Mouse (Mus musculus) hindbrain, embryonic 11.5 days (tissue): ENCODE results near the gene Kcnf1. TPM values are rescaled to one million over a fixed set of nuclear protein-coding genes. Genes with fewer than 3 reads are reported as not detected.
A peak's percentile ranks its signal among the peaks of the same experiment; 100 is the strongest.

Experiments
- ATAC-seq: fragments of 200-750 bp; cut with Nextera tagmentation; 2 replicates; pipeline ENCODE4 v1.8.0; 2017; ENCODE audit warnings: mild to moderate bottlenecking, moderate TSS enrichment, moderate library complexity; ENCODE audit not compliant: low FRiP score
- DNase-seq: peaks from one replicate; pipeline ENCODE4 v3.0.0-alpha.2; 2015; ENCODE audit warnings: low spot score
- H3K27ac ChIP-seq: fragments of 300-500 bp; sonication (generic); 2 replicates; pipeline ENCODE4 v1.5.1; 2014; ENCODE audit warnings: mild to moderate bottlenecking, low read depth, low read length
- H3K27me3 ChIP-seq: fragments of 300-500 bp; sonication (generic); 2 replicates; pipeline ENCODE4 v1.6.1; 2014; ENCODE audit warnings: mild to moderate bottlenecking, low read length, moderate library complexity, mixed read lengths; ENCODE audit not compliant: control insufficient read depth, insufficient read depth
- H3K36me3 ChIP-seq: fragments of 300-500 bp; sonication (generic); 2 replicates; pipeline ENCODE4 v1.6.1; 2014; ENCODE audit warnings: mild to moderate bottlenecking, low read length, moderate library complexity, mixed read lengths; ENCODE audit not compliant: control insufficient read depth, insufficient read depth
- H3K4me1 ChIP-seq: fragments of 300-500 bp; sonication (generic); replicated peaks from 2 replicates; pipeline ENCODE4 v1.6.1; 2014; ENCODE audit warnings: low read length, mixed read lengths; ENCODE audit not compliant: control insufficient read depth, insufficient read depth
- H3K4me2 ChIP-seq: fragments of 300-500 bp; sonication (generic); replicated peaks from 2 replicates; pipeline ENCODE4 v1.6.1; 2014; ENCODE audit warnings: mild to moderate bottlenecking, low read depth, low read length
- H3K4me3 ChIP-seq: fragments of 300-500 bp; sonication (generic); 2 replicates; pipeline ENCODE4 v1.5.1; 2014; ENCODE audit warnings: low read depth, low read length
- H3K9ac ChIP-seq: fragments of 300-500 bp; sonication (generic); 2 replicates; pipeline ENCODE4 v1.6.1; 2014; ENCODE audit warnings: low read depth, low read length
- H3K9me3 ChIP-seq: fragments of 300-500 bp; sonication (generic); 2 replicates; pipeline ENCODE4 v1.6.1; 2016; ENCODE audit warnings: low read length; ENCODE audit not compliant: control insufficient read depth
- WGBS: fragments of 180-500 bp; shearing (Covaris S2); extraction: QIAGEN DNeasy Blood & Tissue Kit; methylation state at CpG from one replicate; pipeline ENCODE4 v1.1.7; 2014; 5-methylcytosine and 5-hydroxymethylcytosine counted together
- polyA plus RNA-seq: library from polyadenylated mRNA; unstranded; fragments of >200 nt; fragmentation: Nextera tagmentation; extraction: Ambion mirVana; gene quantifications from 2 replicates; pipeline ENCODE4 v1.2.1, GENCODE M21; 2014

Gene Kcnf1
- polyA plus RNA-seq, 1 experiment from 2014 or later, result 0.28 TPM

GRCm38 (mm10) chr12:17198621-17199020 is 21.9 kb upstream of the Kcnf1 start:
- Histone ChIP-seq H3K27me3 (no peaks in the 10 kb centered on the region), H3K27ac (no peak overlapping the region), H3K9ac (no peak overlapping the region), H3K9me3 (no peaks in the 10 kb centered on the region), H3K36me3 (no peaks in the 10 kb centered on the region), H3K4me1 (no peaks in the 10 kb centered on the region), H3K4me3 (no peak overlapping the region), H3K4me2 (no peak overlapping the region)
- WGBS, result 97% methylated on average over 5 of the region's 5 CpGs
- no peak for ATAC-seq
- no peak for DNase-seq

- H3K4me3 ChIP-seq, result no peak overlapping the region
- H3K9me3 ChIP-seq, result no peaks in the 10 kb centered on the region
- H3K4me2 ChIP-seq, result no peak overlapping the region
- no peak overlapping the region for H3K9ac ChIP-seq
- ATAC-seq, result no peak
- H3K4me1 ChIP-seq, result no peaks in the 10 kb centered on the region
- H3K36me3 ChIP-seq, result no peaks in the 10 kb centered on the region
- DNase-seq, result no peak
- 93% methylated on average over 6 of the region's 6 CpGs for WGBS
- no peak overlapping the region for H3K27ac ChIP-seq
- no peaks in the 10 kb centered on the region for H3K27me3 ChIP-seq
Measured at GRCm38 (mm10) chr12:17194140-17194539, 17.5 kb upstream of the Kcnf1 start.

GRCm38 (mm10) chr12:17193311-17193710 is 16.6 kb upstream of the Kcnf1 start:
- WGBS, result 88% methylated on average over 1 of the region's 1 CpGs
- Histone ChIP-seq H3K4me1 (no peaks in the 10 kb centered on the region), H3K9ac (no peak overlapping the region), H3K36me3 (no peaks in the 10 kb centered on the region), H3K27ac (no peak overlapping the region), H3K4me2 (no peak overlapping the region), H3K4me3 (no peak overlapping the region), H3K27me3 (no peaks in the 10 kb centered on the region), H3K9me3 (no peaks in the 10 kb centered on the region)
- ATAC-seq (no peak), DNase-seq (no peak)

GRCm38 (mm10) chr12:17192887-17193286 is 16.2 kb upstream of the Kcnf1 start:
- no peak for ATAC-seq
- Histone ChIP-seq H3K27me3 (no peaks in the 10 kb centered on the region), H3K27ac (no peak overlapping the region), H3K4me2 (no peak overlapping the region), H3K9ac (no peak overlapping the region), H3K4me1 (no peaks in the 10 kb centered on the region), H3K4me3 (no peak overlapping the region), H3K36me3 (no peaks in the 10 kb centered on the region), H3K9me3 (no peaks in the 10 kb centered on the region)
- 92% methylated on average over 2 of the region's 2 CpGs for WGBS
- DNase-seq, result no peak

- Histone ChIP-seq H3K9me3 (no peaks in the 10 kb centered on the region), H3K4me2 (no peak overlapping the region), H3K4me3 (no peak overlapping the region), H3K4me1 (no peaks in the 10 kb centered on the region), H3K9ac (no peak overlapping the region), H3K27ac (no peak overlapping the region), H3K36me3 (no peaks in the 10 kb centered on the region), H3K27me3 (no peaks in the 10 kb centered on the region)
- peak; percentile 60 for ATAC-seq
- WGBS, result 28% methylated on average over 7 of the region's 7 CpGs
- peak; percentile 44 for DNase-seq
Measured at GRCm38 (mm10) chr12:17184303-17184775, 7.7 kb upstream of the Kcnf1 start.

GRCm38 (mm10) chr12:17183788-17184187 is 7.1 kb upstream of the Kcnf1 start:
- 63% methylated on average over 10 of the region's 10 CpGs for WGBS
- Histone ChIP-seq H3K36me3 (no peaks in the 10 kb centered on the region), H3K27ac (no peak overlapping the region), H3K27me3 (no peaks in the 10 kb centered on the region), H3K4me1 (no peaks in the 10 kb centered on the region), H3K9ac (no peak overlapping the region), H3K4me2 (no peak overlapping the region), H3K4me3 (no peak overlapping the region), H3K9me3 (no peaks in the 10 kb centered on the region)
- DNase-seq (no peak), ATAC-seq (no peak)

GRCm38 (mm10) chr12:17176041-17176756 is 489 bp downstream of the Kcnf1 start:
- Histone ChIP-seq H3K27me3 (peaks cover 22% of the 10 kb centered on the region), H3K4me1 (peaks cover 6% of the 10 kb centered on the region; the same call in 1 of the 2 replicates), H3K4me2 (peak overlapping the region; percentile 99), H3K4me3 (peak overlapping the region; percentile 53), H3K9me3 (no peaks in the 10 kb centered on the region), H3K9ac (peak overlapping the region; percentile 65), H3K36me3 (no peaks in the 10 kb centered on the region), H3K27ac (no peak overlapping the region)
- DNase-seq, result peak; percentile 81
- peak; percentile 79 for ATAC-seq
- under 1% methylated on average over 54 of the region's 54 CpGs for WGBS

- Histone ChIP-seq H3K4me1 (peaks cover 6% of the 10 kb centered on the region; the same call in 1 of the 2 replicates), H3K4me3 (peak overlapping the region; percentile 53), H3K9ac (peak overlapping the region; percentile 65; the same call in 1 of the 2 replicates), H3K36me3 (no peaks in the 10 kb centered on the region), H3K9me3 (no peaks in the 10 kb centered on the region), H3K4me2 (peak overlapping the region; percentile 99), H3K27ac (no peak overlapping the region), H3K27me3 (peaks cover 22% of the 10 kb centered on the region)
- ATAC-seq, result no peak
- 16% methylated on average over 23 of the region's 25 CpGs for WGBS
- DNase-seq, result peak; percentile 39
Measured at GRCm38 (mm10) chr12:17175531-17175951, 1.1 kb downstream of the Kcnf1 start.

- Histone ChIP-seq H3K9ac (no peak overlapping the region), H3K4me1 (peaks cover 6% of the 10 kb centered on the region; the same call in 1 of the 2 replicates), H3K4me2 (peak overlapping the region; percentile 99), H3K27me3 (peaks cover 22% of the 10 kb centered on the region), H3K9me3 (no peaks in the 10 kb centered on the region), H3K4me3 (peak overlapping the region; percentile 53; the same call in 1 of the 2 replicates), H3K36me3 (no peaks in the 10 kb centered on the region), H3K27ac (no peak overlapping the region)
- DNase-seq (no peak), ATAC-seq (no peak)
- 79% methylated on average over 20 of the region's 20 CpGs for WGBS
Measured at GRCm38 (mm10) chr12:17175124-17175523, 1.6 kb downstream of the Kcnf1 start.
